ENCODE assay signal across 9 mouse cellular contexts in the genomic region with DNA sequence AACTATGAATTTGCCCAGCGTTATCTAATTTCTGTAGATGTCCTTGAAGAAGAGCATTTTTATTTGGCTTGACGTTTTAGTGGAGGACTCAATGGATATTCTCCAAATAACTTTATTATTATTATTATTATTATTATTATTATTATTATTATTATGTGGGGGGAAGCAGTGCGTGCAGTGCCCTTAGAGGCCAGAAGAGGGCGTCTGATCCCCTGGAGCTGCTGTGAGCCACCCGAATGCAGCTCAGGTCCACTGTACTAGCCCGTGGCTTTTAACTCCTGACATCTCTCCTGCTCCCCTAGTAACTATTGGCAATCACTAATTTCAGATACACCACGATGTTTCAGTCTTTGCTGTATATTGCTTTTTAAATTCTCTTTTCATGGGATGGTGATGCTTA. TPM values are rescaled to one million over a fixed set of nuclear protein-coding genes. Genes with fewer than 3 reads are reported as not detected.
DNase-seq lines count a peak whose midpoint lies in the region; ATAC-seq and TF ChIP-seq lines count a peak whose summit lies in the region.
"Had no signal": no experiment of that assay in that cellular context is flagged by ENCODE, and none has a peak within 500 bp of the region (broad histone marks: within the 10 kb centered on the region; RNA-seq: fewer than 3 reads in every experiment).

No protein-coding gene starts in this region.

- H3K36me3 ChIP-seq in E14TG2a.4 (ENCODE audit: insufficient read depth, low read length), result peaks cover 41% of the 10 kb centered on the region
- no peaks in the 10 kb centered on the region for H3K36me3 ChIP-seq in liver, embryonic 14.5 days (replicated peaks; ENCODE audit: control insufficient read depth, insufficient read depth, low read depth)

- no peak for TF ChIP-seq EP300 in liver, embryonic 14.5 days (IDR thresholded peaks at IDR 0.05; ENCODE audit: low read depth)

- H3K9ac ChIP-seq in liver, embryonic 14.5 days (replicated peaks), result no peak overlapping the region
- H3K9ac ChIP-seq: forebrain, embryonic 12.5 days had no signal

- ATAC-seq in liver, embryonic 14.5 days (ENCODE audit: insufficient read depth), result peak; percentile 55; the same call in 1 of the 2 replicates

- H3K27ac ChIP-seq in bone marrow, adult 2 months (ENCODE audit: control insufficient read depth, insufficient read depth, low read depth, low read length, poor library complexity), result no peak overlapping the region
- no peak overlapping the region for H3K27ac ChIP-seq in liver, embryonic 14.5 days
- H3K27ac ChIP-seq: forebrain, embryonic 12.5 days had no signal

- TF ChIP-seq CTCF in E14TG2a.4 (conservative IDR thresholded peaks at IDR 0.05; ENCODE audit: low read length), result peak; percentile 65
- peak; percentile 61 for TF ChIP-seq CTCF in bone marrow, adult 2 months (IDR thresholded peaks at IDR 0.05; ENCODE audit: control insufficient read depth, insufficient read depth, low read length)
- TF ChIP-seq CTCF in liver, embryonic 14.5 days (IDR thresholded peaks at IDR 0.05; ENCODE audit: low read depth), result peak; percentile 80

- no peaks in the 10 kb centered on the region for H3K9me3 ChIP-seq in E14TG2a.4 (ENCODE audit: low read length)
- H3K9me3 ChIP-seq in liver, embryonic 14.5 days (ENCODE audit: control insufficient read depth, low read length), result no peaks in the 10 kb centered on the region
- H3K9me3 ChIP-seq: forebrain, embryonic 12.5 days had no signal

- no peaks in the 10 kb centered on the region for H3K27me3 ChIP-seq in E14TG2a.4 (ENCODE audit: insufficient read depth, low read length)
- H3K27me3 ChIP-seq in liver, embryonic 14.5 days (ENCODE audit: control insufficient read depth, insufficient read depth, low read length), result no peaks in the 10 kb centered on the region

- no peak overlapping the region; the same call in 1 of the 2 replicates for H3K4me3 ChIP-seq in E14TG2a.4 (replicated peaks; ENCODE audit: low read length)
- H3K4me3 ChIP-seq in bone marrow, adult 2 months (replicated peaks; ENCODE audit: control insufficient read depth, low read depth, low read length), result no peak overlapping the region
- H3K4me3 ChIP-seq in liver, embryonic 14.5 days (ENCODE audit: insufficient read depth in 1 of 2, low read depth in 2 of 2, low read length in 2 of 2), result no peak overlapping the region
- H3K4me3 ChIP-seq: forebrain, embryonic 12.5 days had no signal

- 66% methylated on average over 7 of the region's 7 CpGs for WGBS in bone marrow, adult 2 months
- 43% methylated on average over 7 of the region's 7 CpGs for WGBS in liver, embryonic 14.5 days (ENCODE audit: insufficient replicate concordance)

- no peak for TF ChIP-seq POLR2A in bone marrow, adult 2 months (IDR thresholded peaks at IDR 0.05; ENCODE audit: borderline replicate concordance, control insufficient read depth, low read depth, low read length)

- H3K4me1 ChIP-seq in E14TG2a.4 (replicated peaks; ENCODE audit: low read depth, low read length), result peaks cover 51% of the 10 kb centered on the region
- peaks cover 3% of the 10 kb centered on the region; the same call in 1 of the 2 replicates for H3K4me1 ChIP-seq in bone marrow, adult 2 months (ENCODE audit: control insufficient read depth, insufficient read depth, low read length)
- peaks cover 16 to 22% of the 10 kb centered on the region in 2 experiments for H3K4me1 ChIP-seq in liver, embryonic 14.5 days (replicated peaks; ENCODE audit: control insufficient read depth in 2 of 2, insufficient read depth in 2 of 2, low read length in 1 of 2)

- no peak overlapping the region for H3K4me2 ChIP-seq in liver, embryonic 14.5 days (ENCODE audit: low read depth)
- H3K4me2 ChIP-seq: forebrain, embryonic 12.5 days had no signal

- peak; percentile 12 for DNase-seq in kidney, postnatal 14 days
- no peak for DNase-seq in kidney, postnatal 25 days
- DNase-seq in liver, embryonic 14.5 days (ENCODE audit: low read depth in 3 of 3, low spot score in 3 of 3), result peak in 1 of 3 experiments; percentile 11
- no peak for DNase-seq in urinary bladder, adult 2 months (ENCODE audit: low spot score)
- no peak for DNase-seq in left cerebral cortex, adult 11 months (ENCODE audit: low spot score)
- DNase-seq: adrenal gland, postnatal 25 days had no signal

RNA-seq across cellular contexts. Expression of gene Kctd6, which starts 6.4 kb away (rescaled TPM):
- polyA plus RNA-seq in bone marrow, adult 2 months (2011; ENCODE audit: insufficient read depth, insufficient read length, low replicate concordance, missing spikeins), result 6.8 and 7.7 TPM in 2 replicates
- polyA plus RNA-seq in liver, embryonic 14.5 days (2012; rRNA removed), result 2.6 and 3.6 TPM in 2 replicates
- polyA plus RNA-seq in liver, embryonic 14.5 days (2014; fragmentation: Nextera tagmentation; extraction: Ambion mirVana), result 3.4 and 6.5 TPM in 2 replicates
- polyA plus RNA-seq in urinary bladder, adult 2 months (2012; rRNA removed), result 13.3 and 13.7 TPM in 2 replicates

RNA-seq across cellular contexts. Expression of gene Acox2, which starts 38.8 kb away (rescaled TPM):
- polyA plus RNA-seq in bone marrow, adult 2 months (2011; ENCODE audit: insufficient read depth, insufficient read length, low replicate concordance, missing spikeins), result 4.8 TPM in 1 of 2 replicates, not detected in the other
- 18.3 and 22.7 TPM in 2 replicates for polyA plus RNA-seq in liver, embryonic 14.5 days (2012; rRNA removed)
- 24.3 and 25.0 TPM in 2 replicates for polyA plus RNA-seq in liver, embryonic 14.5 days (2014; fragmentation: Nextera tagmentation; extraction: Ambion mirVana)
- 0.14 and 0.15 TPM in 2 replicates for polyA plus RNA-seq in urinary bladder, adult 2 months (2012; rRNA removed)
- polyA plus RNA-seq: forebrain, embryonic 12.5 days had no signal

RNA-seq across cellular contexts. Expression of gene Pdhb, which starts 47.5 kb away (rescaled TPM):
- polyA plus RNA-seq in bone marrow, adult 2 months (2011; ENCODE audit: insufficient read depth, insufficient read length, low replicate concordance, missing spikeins), result 60.0 and 77.9 TPM in 2 replicates
- 49.5 and 74.9 TPM in 2 replicates for polyA plus RNA-seq in liver, embryonic 14.5 days (2012; rRNA removed)
- polyA plus RNA-seq in liver, embryonic 14.5 days (2014; fragmentation: Nextera tagmentation; extraction: Ambion mirVana), result 117 and 119 TPM in 2 replicates
- 112 and 136 TPM in 2 replicates for polyA plus RNA-seq in urinary bladder, adult 2 months (2012; rRNA removed)
